Mouse (Mus musculus): ENCODE data around the gene Tmem176b. TPM values are rescaled to one million over a fixed set of nuclear protein-coding genes. Genes with fewer than 3 reads are reported as not detected.

Gene Tmem176b
- polyA plus RNA-seq (2021; fragmentation: Nextera tagmentation): 70.9 and 75.1 TPM in 2 replicates
- long read RNA-seq, experiment 1, transcript Tmem176b-203 (7 exons, 1,414 nt): major isoform, 18 of 47 reads
- long read RNA-seq, experiment 1, transcript Tmem176b-209 (7 exons, 986 nt): minor isoform, 14 of 47 reads
- long read RNA-seq, experiment 1, partial matches to known transcripts: 3 of 47 reads
- long read RNA-seq, experiment 1, other reads (novel, unspliced or antisense): 5 of 47 reads
- long read RNA-seq, experiment 2, transcript Tmem176b-203 (7 exons, 1,414 nt): major isoform, 28 of 67 reads
- long read RNA-seq, experiment 2, transcript Tmem176b-209 (7 exons, 986 nt): minor isoform, 18 of 67 reads
- long read RNA-seq, experiment 2, partial matches to known transcripts: 9 of 67 reads
- long read RNA-seq, experiment 2, other reads (novel, unspliced or antisense): 10 of 67 reads

GRCm38 (mm10) chr6:48840973-48841625 is at the start of gene Tmem176b:
Gene Tmem176b, minus strand, starts transcription at chr6:48841496.

GRCm38 (mm10) chr6:48872596-48872995 is 31.3 kb upstream of the Tmem176b start, which contains the start of gene Aoc1:
Gene Aoc1, plus strand, starts transcription at chr6:48872896.

GRCm38 (mm10) chr6:48840371-48840969 is 826 bp downstream of the Tmem176b start, which contains the start of gene Tmem176a:
Gene Tmem176a, plus strand, starts transcription at chr6:48840919.

Other genes starting within 250 kb of the Tmem176b start
- gene Repin1, start 247.6 kb downstream of the Tmem176b start, polyA plus RNA-seq (2021; fragmentation: Nextera tagmentation): 20.9 and 23.4 TPM in 2 replicates
- not detected in 2 replicates for gene Gm44965, start 247.6 kb downstream of the Tmem176b start, polyA plus RNA-seq (2021; fragmentation: Nextera tagmentation)
- 5.5 and 8.7 TPM in 2 replicates for gene Zfp775, start 239.4 kb downstream of the Tmem176b start, polyA plus RNA-seq (2021; fragmentation: Nextera tagmentation)
- gene AI854703, start 214.7 kb downstream of the Tmem176b start, polyA plus RNA-seq (2021; fragmentation: Nextera tagmentation): 9.7 and 11.6 TPM in 2 replicates
- 0.14 and 0.15 TPM in 2 replicates for gene Gimap8, start 194.3 kb downstream of the Tmem176b start, polyA plus RNA-seq (2021; fragmentation: Nextera tagmentation)
- 0.36 and 0.38 TPM in 2 replicates for gene Gimap9, start 165.4 kb downstream of the Tmem176b start, polyA plus RNA-seq (2021; fragmentation: Nextera tagmentation)
- gene Gimap4, start 156.9 kb downstream of the Tmem176b start, polyA plus RNA-seq (2021; fragmentation: Nextera tagmentation): 0.20 and 0.39 TPM in 2 replicates
- gene Gimap6, start 133.3 kb downstream of the Tmem176b start, polyA plus RNA-seq (2021; fragmentation: Nextera tagmentation): 2.5 and 3.2 TPM in 2 replicates
- 0.59 TPM in 1 of 2 replicates, not detected in the other for gene Gm28053, start 122.9 kb downstream of the Tmem176b start, polyA plus RNA-seq (2021; fragmentation: Nextera tagmentation)
- gene Gimap7, start 122.9 kb downstream of the Tmem176b start, polyA plus RNA-seq (2021; fragmentation: Nextera tagmentation): not detected in 2 replicates
- 2.9 and 3.4 TPM in 2 replicates for gene Gimap1, start 102.4 kb downstream of the Tmem176b start, polyA plus RNA-seq (2021; fragmentation: Nextera tagmentation)
- gene Gimap5, start 95.3 kb downstream of the Tmem176b start, polyA plus RNA-seq (2021; fragmentation: Nextera tagmentation): 0.44 and 0.63 TPM in 2 replicates
- gene Gimap3, start 70.6 kb downstream of the Tmem176b start, polyA plus RNA-seq (2021; fragmentation: Nextera tagmentation): 0.10 TPM in 1 of 2 replicates, not detected in the other
- 39.3 and 69.5 TPM in 2 replicates for gene Tmem176a, start 577 bp downstream of the Tmem176b start, polyA plus RNA-seq (2021; fragmentation: Nextera tagmentation)
- gene Aoc1, start 31.4 kb upstream of the Tmem176b start, polyA plus RNA-seq (2021; fragmentation: Nextera tagmentation): 0.10 TPM in 1 of 2 replicates, not detected in the other
- not detected in 2 replicates for gene 1600015I10Rik, start 88.4 kb upstream of the Tmem176b start, polyA plus RNA-seq (2021; fragmentation: Nextera tagmentation)
- not detected in 2 replicates for gene Doxl2, start 133.5 kb upstream of the Tmem176b start, polyA plus RNA-seq (2021; fragmentation: Nextera tagmentation)
- not detected in 2 replicates for gene Svs1, start 145.4 kb upstream of the Tmem176b start, polyA plus RNA-seq (2021; fragmentation: Nextera tagmentation)
- gene Gpnmb, start 195.1 kb upstream of the Tmem176b start, polyA plus RNA-seq (2021; fragmentation: Nextera tagmentation): 1.1 and 1.5 TPM in 2 replicates
- gene Malsu1, start 232.3 kb upstream of the Tmem176b start, polyA plus RNA-seq (2021; fragmentation: Nextera tagmentation): 32.4 and 41.5 TPM in 2 replicates